Mouse (Mus musculus) cerebellum, adult (tissue): ENCODE data around the gene Zfp341.

Source experiments
- ATAC-seq: cut with Nextera tagmentation; 2 replicates; pipeline ENCODE4 v1.9.2; 2017; ENCODE audit warnings: mild to moderate bottlenecking, moderate library complexity, mixed read lengths; ENCODE audit not compliant: insufficient number of reproducible peaks, low FRiP score, low TSS enrichment

Gene Zfp341

GRCm38 (mm10) chr2:154670106-154670505 lies 57.0 kb downstream of the Zfp341 start:
- ATAC-seq = no peak

- no peak for ATAC-seq
These were observed 57.6 kb downstream of the Zfp341 start for GRCm38 (mm10) chr2:154670741-154671140.

- no peak for ATAC-seq
These were observed 60.9 kb downstream of the Zfp341 start for GRCm38 (mm10) chr2:154674008-154674407.

GRCm38 (mm10) chr2:154676653-154677609 lies 63.8 kb downstream of the Zfp341 start:
- ATAC-seq = peak; percentile 50

- ATAC-seq = peak; percentile 17; the same call in 1 of the 2 replicates
These were observed 64.6 kb downstream of the Zfp341 start for GRCm38 (mm10) chr2:154677651-154678139.

GRCm38 (mm10) chr2:154678995-154679394 lies 65.9 kb downstream of the Zfp341 start:
- no peak for ATAC-seq

- ATAC-seq = no peak
These were observed 67.2 kb downstream of the Zfp341 start for GRCm38 (mm10) chr2:154680337-154680736.

GRCm38 (mm10) chr2:154680941-154681340 lies 67.8 kb downstream of the Zfp341 start:
- no peak for ATAC-seq

GRCm38 (mm10) chr2:154682712-154683111 lies 69.6 kb downstream of the Zfp341 start:
- ATAC-seq = peak; percentile 62; the same call in 1 of the 2 replicates

GRCm38 (mm10) chr2:154684901-154685470 lies 71.9 kb downstream of the Zfp341 start:
- ATAC-seq = no peak

- no peak for ATAC-seq
These were observed 72.7 kb downstream of the Zfp341 start for GRCm38 (mm10) chr2:154685772-154686171.

- no peak for ATAC-seq
These were observed 73.7 kb downstream of the Zfp341 start for GRCm38 (mm10) chr2:154686819-154687218.

- no peak for ATAC-seq
These were observed 76.3 kb downstream of the Zfp341 start for GRCm38 (mm10) chr2:154689391-154689790.

GRCm38 (mm10) chr2:154690959-154691358 lies 77.9 kb downstream of the Zfp341 start:
- ATAC-seq = peak; percentile 69

- no peak for ATAC-seq
These were observed 80.3 kb downstream of the Zfp341 start for GRCm38 (mm10) chr2:154693186-154693940.

GRCm38 (mm10) chr2:154693941-154694256 lies 80.8 kb downstream of the Zfp341 start:
- ATAC-seq = no peak

- ATAC-seq = no peak
These were observed 82.6 kb downstream of the Zfp341 start for GRCm38 (mm10) chr2:154695690-154696089.
